Mouse (Mus musculus) NIH3T3 (cell line): ENCODE measurements around the gene Slc7a7.
A peak's percentile ranks its signal among the peaks of the same experiment; 100 is the strongest.

Source experiments
- DNase-seq: peaks from one replicate; pipeline ENCODE4 v3.0.0-alpha.2; 2012; ENCODE audit warnings: low read depth

Slc7a7 gene

GRCm38 (mm10) chr14:54432837-54433830, 15.6 kb upstream of the Slc7a7 start:
- peak; percentile 83 for DNase-seq

- peak; percentile 67 for DNase-seq
Observed at GRCm38 (mm10) chr14:54432078-54432836, 14.7 kb upstream of the Slc7a7 start.

- peak; percentile 93 for DNase-seq
Observed at GRCm38 (mm10) chr14:54431334-54432077, 13.9 kb upstream of the Slc7a7 start, which contains the start of gene Mmp14. Gene Mmp14 (plus strand): TSS chr14:54431612.

GRCm38 (mm10) chr14:54430406-54431145, 13.0 kb upstream of the Slc7a7 start:
- DNase-seq: no peak

- DNase-seq: no peak
Observed at GRCm38 (mm10) chr14:54429332-54430093, 11.9 kb upstream of the Slc7a7 start.

- DNase-seq: no peak
Observed at GRCm38 (mm10) chr14:54428421-54428820, 10.8 kb upstream of the Slc7a7 start.

GRCm38 (mm10) chr14:54427696-54428095, 10.1 kb upstream of the Slc7a7 start:
- DNase-seq: no peak

GRCm38 (mm10) chr14:54426689-54427398, 9.3 kb upstream of the Slc7a7 start, which contains the start of gene Mrpl52:
Gene Mrpl52 (plus strand): TSS chr14:54426909.
- DNase-seq: peak; percentile 94

- DNase-seq: no peak
Observed at GRCm38 (mm10) chr14:54426003-54426688, 8.6 kb upstream of the Slc7a7 start.

- DNase-seq: no peak
Observed at GRCm38 (mm10) chr14:54425540-54425939, 8.0 kb upstream of the Slc7a7 start.

GRCm38 (mm10) chr14:54424634-54425033, 7.1 kb upstream of the Slc7a7 start:
- DNase-seq: no peak

- peak; percentile 62 for DNase-seq
Observed at GRCm38 (mm10) chr14:54423406-54423805, 5.8 kb upstream of the Slc7a7 start.

- no peak for DNase-seq
Observed at GRCm38 (mm10) chr14:54421014-54421413, 3.4 kb upstream of the Slc7a7 start.

GRCm38 (mm10) chr14:54416830-54417229, 750 bp downstream of the Slc7a7 start:
- no peak for DNase-seq

GRCm38 (mm10) chr14:54416229-54416775, 1.3 kb downstream of the Slc7a7 start:
- no peak for DNase-seq

- no peak for DNase-seq
Observed at GRCm38 (mm10) chr14:54415241-54416020, 2.1 kb downstream of the Slc7a7 start.

GRCm38 (mm10) chr14:54413877-54414700, 3.5 kb downstream of the Slc7a7 start:
- DNase-seq: no peak
